ENCODE assay signal across 13 mouse cellular contexts in genomic region chr9:17152369-17152768, GRCm38 (mm10).
A peak's percentile ranks its signal among the peaks of the same experiment; 100 is the strongest.
DNase-seq lines count a peak whose midpoint lies in the region; ATAC-seq and TF ChIP-seq lines count a peak whose summit lies in the region.
"Had no signal": no experiment of that assay in that cellular context is flagged by ENCODE, and none has a peak within 500 bp of the region (broad histone marks: within the 10 kb centered on the region; RNA-seq: fewer than 3 reads in every experiment).

No protein-coding gene starts in this region.

- H3K4me1 ChIP-seq in forebrain, postnatal 0 days (ENCODE audit: insufficient read depth): no peaks in the 10 kb centered on the region
- H3K4me1 ChIP-seq in forebrain, embryonic 11.5 days (replicated peaks; ENCODE audit: control insufficient read depth, insufficient read depth, low read length): no peaks in the 10 kb centered on the region
- no peaks in the 10 kb centered on the region for H3K4me1 ChIP-seq in thymus, adult 2 months (replicated peaks; ENCODE audit: control insufficient read depth, insufficient read depth, low read length)
- H3K4me1 ChIP-seq in hindbrain, embryonic 12.5 days: no peaks in the 10 kb centered on the region
- H3K4me1 ChIP-seq: hindbrain, embryonic 13.5 days; liver, embryonic 12.5 days had no signal

- H3K9ac ChIP-seq in forebrain, postnatal 0 days: no peak overlapping the region
- H3K9ac ChIP-seq in forebrain, embryonic 11.5 days (ENCODE audit: low read length): no peak overlapping the region
- no peak overlapping the region for H3K9ac ChIP-seq in hindbrain, embryonic 12.5 days
- H3K9ac ChIP-seq: hindbrain, embryonic 13.5 days; liver, embryonic 12.5 days had no signal

- H3K27ac ChIP-seq in forebrain, postnatal 0 days (ENCODE audit: low read depth, low read length): no peak overlapping the region
- H3K27ac ChIP-seq in forebrain, embryonic 11.5 days (ENCODE audit: low read depth, low read length): no peak overlapping the region
- no peak overlapping the region for H3K27ac ChIP-seq in thymus, adult 2 months (ENCODE audit: control insufficient read depth, insufficient read depth, low read length)
- H3K27ac ChIP-seq in hindbrain, embryonic 12.5 days: no peak overlapping the region
- H3K27ac ChIP-seq: hindbrain, embryonic 13.5 days; liver, embryonic 12.5 days had no signal

- DNase-seq in forebrain, postnatal 0 days: peak; percentile 10
- no peak for DNase-seq in forebrain, embryonic 11.5 days (ENCODE audit: low spot score)
- DNase-seq in layer of hippocampus, adult 11-12 months (ENCODE audit: low spot score): peak; percentile 11
- DNase-seq in layer of hippocampus, adult 9-10 months (ENCODE audit: low spot score): no peak
- peak; percentile 15 for DNase-seq in cerebellum, adult 9-11 months
- peak; percentile 17 for DNase-seq in layer of hippocampus, adult 9-11 months
- DNase-seq in thymus, adult 2 months: no peak
- DNase-seq: B cell, adult 2 months; lung, postnatal 36 days; thymus, postnatal 25 days had no signal

- TF ChIP-seq POLR2A in thymus, adult 2 months (IDR thresholded peaks at IDR 0.05; ENCODE audit: control insufficient read depth, extremely low read depth, insufficient read depth, low read length, poor library complexity): no peak

- H3K4me2 ChIP-seq in forebrain, postnatal 0 days (ENCODE audit: low read depth): no peak overlapping the region
- H3K4me2 ChIP-seq in forebrain, embryonic 11.5 days (ENCODE audit: low read depth, low read length, severe bottlenecking): no peak overlapping the region
- no peak overlapping the region for H3K4me2 ChIP-seq in hindbrain, embryonic 12.5 days (replicated peaks)
- H3K4me2 ChIP-seq: hindbrain, embryonic 13.5 days; liver, embryonic 12.5 days had no signal

- ATAC-seq in forebrain, postnatal 0 days: peak; percentile 53
- ATAC-seq in forebrain, embryonic 11.5 days (replicated peaks; ENCODE audit: low FRiP score): no peak
- no peak for ATAC-seq in hindbrain, embryonic 12.5 days (ENCODE audit: low FRiP score)
- ATAC-seq: liver, embryonic 12.5 days had no signal

- no peak for TF ChIP-seq CTCF in forebrain, postnatal 0 days (IDR thresholded peaks at IDR 0.05; ENCODE audit: low read depth)
- TF ChIP-seq CTCF in thymus, adult 2 months (IDR thresholded peaks at IDR 0.05; ENCODE audit: borderline replicate concordance, control insufficient read depth, extremely low read depth, insufficient read depth, low read length, poor library complexity): no peak

- WGBS in forebrain, postnatal 0 days: 70% methylated on average over 1 of the region's 1 CpGs
- WGBS in forebrain, embryonic 11.5 days: 76% methylated on average over 1 of the region's 1 CpGs
- 83% methylated on average over 1 of the region's 1 CpGs for WGBS in thymus, adult 2 months
- WGBS in hindbrain, embryonic 12.5 days: 74% methylated on average over 1 of the region's 1 CpGs

- H3K27me3 ChIP-seq in forebrain, postnatal 0 days (ENCODE audit: insufficient read depth, low read length): no peaks in the 10 kb centered on the region
- no peaks in the 10 kb centered on the region for H3K27me3 ChIP-seq in forebrain, embryonic 11.5 days (ENCODE audit: control insufficient read depth, insufficient read depth, low read length)
- no peaks in the 10 kb centered on the region for H3K27me3 ChIP-seq in thymus, adult 2 months (ENCODE audit: control insufficient read depth, insufficient read depth, low read length)
- H3K27me3 ChIP-seq in hindbrain, embryonic 12.5 days: no peaks in the 10 kb centered on the region
- H3K27me3 ChIP-seq: hindbrain, embryonic 13.5 days; liver, embryonic 12.5 days had no signal

- H3K9me3 ChIP-seq in forebrain, postnatal 0 days (ENCODE audit: low read length): no peaks in the 10 kb centered on the region
- no peaks in the 10 kb centered on the region for H3K9me3 ChIP-seq in forebrain, embryonic 11.5 days (ENCODE audit: control insufficient read depth, low read length)
- no peaks in the 10 kb centered on the region for H3K9me3 ChIP-seq in hindbrain, embryonic 12.5 days (replicated peaks)
- H3K9me3 ChIP-seq: hindbrain, embryonic 13.5 days; liver, embryonic 12.5 days had no signal

- H3K36me3 ChIP-seq in forebrain, postnatal 0 days (ENCODE audit: insufficient read depth): no peaks in the 10 kb centered on the region
- no peaks in the 10 kb centered on the region for H3K36me3 ChIP-seq in forebrain, embryonic 11.5 days (ENCODE audit: control insufficient read depth, insufficient read depth, low read length)
- no peaks in the 10 kb centered on the region for H3K36me3 ChIP-seq in thymus, adult 2 months (ENCODE audit: control insufficient read depth, insufficient read depth, low read length)
- no peaks in the 10 kb centered on the region for H3K36me3 ChIP-seq in hindbrain, embryonic 12.5 days
- H3K36me3 ChIP-seq: hindbrain, embryonic 13.5 days; liver, embryonic 12.5 days had no signal

- no peak overlapping the region for H3K4me3 ChIP-seq in forebrain, postnatal 0 days (ENCODE audit: low read depth, low read length)
- no peak overlapping the region for H3K4me3 ChIP-seq in forebrain, embryonic 11.5 days (ENCODE audit: low read depth, low read length)
- H3K4me3 ChIP-seq in thymus, adult 2 months (ENCODE audit: control insufficient read depth, insufficient read depth, low read length): no peak overlapping the region
- H3K4me3 ChIP-seq in hindbrain, embryonic 12.5 days: no peak overlapping the region
- H3K4me3 ChIP-seq: hindbrain, embryonic 13.5 days; liver, embryonic 12.5 days had no signal

Comparison
In these comparisons a context has a peak if more than half of its experiments do, and no peak if none do; other contexts are left out.
1. DNase-seq: peak in forebrain, postnatal 0 days (single experiment), layer of hippocampus, adult 11-12 months (single experiment), cerebellum, adult 9-11 months (single experiment) and layer of hippocampus, adult 9-11 months (single experiment); none in forebrain, embryonic 11.5 days (single experiment), layer of hippocampus, adult 9-10 months (single experiment) and thymus, adult 2 months (single experiment).